9 mouse cellular contexts compared by ENCODE assay signal in genomic region chr11:119435880-119436872, GRCm38 (mm10). TPM values are rescaled to one million over a fixed set of nuclear protein-coding genes. Genes with fewer than 3 reads are reported as not detected.
DNase-seq lines count a peak whose midpoint lies in the region; ATAC-seq lines count a peak whose summit lies in the region.
"Had no signal": no experiment of that assay in that cellular context is flagged by ENCODE, and none has a peak within 500 bp of the region (broad histone marks: within the 10 kb centered on the region; RNA-seq: fewer than 3 reads in every experiment).

No protein-coding gene starts in this region.

- H3K4me3 ChIP-seq in hindbrain, embryonic 11.5 days (ENCODE audit: low read depth, low read length) = no peak overlapping the region
- H3K4me3 ChIP-seq in hindbrain, embryonic 12.5 days = no peak overlapping the region
- H3K4me3 ChIP-seq: heart, embryonic 13.5 days had no signal

- no peaks in the 10 kb centered on the region for H3K36me3 ChIP-seq in hindbrain, embryonic 11.5 days (ENCODE audit: control insufficient read depth, insufficient read depth, low read length)
- H3K36me3 ChIP-seq in hindbrain, embryonic 12.5 days = no peaks in the 10 kb centered on the region

- WGBS in hindbrain, embryonic 11.5 days = 84% methylated on average over 19 of the region's 19 CpGs
- WGBS in hindbrain, embryonic 12.5 days = 80% methylated on average over 19 of the region's 19 CpGs

- no peaks in the 10 kb centered on the region for H3K4me1 ChIP-seq in hindbrain, embryonic 11.5 days (replicated peaks; ENCODE audit: control insufficient read depth, insufficient read depth, low read length)
- no peaks in the 10 kb centered on the region for H3K4me1 ChIP-seq in hindbrain, embryonic 12.5 days
- H3K4me1 ChIP-seq: heart, embryonic 13.5 days had no signal

- no peaks in the 10 kb centered on the region for H3K9me3 ChIP-seq in hindbrain, embryonic 11.5 days (ENCODE audit: control insufficient read depth, low read length)
- no peaks in the 10 kb centered on the region for H3K9me3 ChIP-seq in hindbrain, embryonic 12.5 days (replicated peaks)
- H3K9me3 ChIP-seq: heart, embryonic 13.5 days had no signal

- no peak for ATAC-seq in hindbrain, embryonic 11.5 days (ENCODE audit: low FRiP score)
- ATAC-seq in hindbrain, embryonic 12.5 days (ENCODE audit: low FRiP score) = no peak
- no peak for ATAC-seq in erythroblast, adult 5-6 weeks (replicated peaks; ENCODE audit: low FRiP score, poor library complexity, severe bottlenecking)

- no peak overlapping the region for H3K27ac ChIP-seq in hindbrain, embryonic 11.5 days (ENCODE audit: low read depth, low read length)
- H3K27ac ChIP-seq in hindbrain, embryonic 12.5 days = no peak overlapping the region
- H3K27ac ChIP-seq: heart, embryonic 13.5 days had no signal

- peak; percentile 25 for DNase-seq in hindbrain, embryonic 11.5 days (ENCODE audit: low spot score)
- peak; percentile 94 for DNase-seq in A20 (ENCODE audit: low read depth, low spot score)
- peak; percentile 56 for DNase-seq in brain, adult 2 months (ENCODE audit: low read depth, low spot score)
- peak; percentile 8 to 18 for DNase-seq in left cerebral cortex, postnatal 25 days (ENCODE audit: low spot score in 2 of 2)
- peak; percentile 70 for DNase-seq in thymus, postnatal 0 days (ENCODE audit: low spot score)
- DNase-seq in urinary bladder, adult 18-20 months (ENCODE audit: low spot score in 2 of 2) = no peak

- intact Hi-C loops in left cerebral cortex, postnatal 25 days (cut with DNase I) = loop anchor here (5.0 kb wide), 2 partner anchors 34 to 129 kb away; partner anchors contain the start of gene Card14

- no peak overlapping the region for H3K9ac ChIP-seq in hindbrain, embryonic 11.5 days (ENCODE audit: low read depth, low read length)
- H3K9ac ChIP-seq in hindbrain, embryonic 12.5 days = no peak overlapping the region
- H3K9ac ChIP-seq: heart, embryonic 13.5 days had no signal

- no peak overlapping the region for H3K4me2 ChIP-seq in hindbrain, embryonic 11.5 days (replicated peaks; ENCODE audit: low read depth, low read length)
- no peak overlapping the region for H3K4me2 ChIP-seq in hindbrain, embryonic 12.5 days (replicated peaks)
- H3K4me2 ChIP-seq: heart, embryonic 13.5 days had no signal

- H3K27me3 ChIP-seq in hindbrain, embryonic 11.5 days (ENCODE audit: control insufficient read depth, insufficient read depth, low read length) = no peaks in the 10 kb centered on the region
- H3K27me3 ChIP-seq in hindbrain, embryonic 12.5 days = peaks cover 4% of the 10 kb centered on the region; the same call in 1 of the 2 replicates
- H3K27me3 ChIP-seq: heart, embryonic 13.5 days had no signal

RNA-seq across cellular contexts. Expression of gene Rnf213, which starts 43.3 kb away (rescaled TPM):
- polyA plus RNA-seq in hindbrain, embryonic 11.5 days (2014; fragmentation: Nextera tagmentation; extraction: Ambion mirVana) = 2.0 and 2.1 TPM in 2 replicates
- 1.5 and 2.3 TPM in 2 replicates for polyA plus RNA-seq in hindbrain, embryonic 12.5 days (2016; fragmentation: Nextera tagmentation; extraction: Ambion mirVana)
- 1 to 10 TPM; 2.2 to 2.6 TPM for total RNA-seq in left cerebral cortex, postnatal 25 days (2021)
- polyA plus RNA-seq in thymus, postnatal 0 days (2015; fragmentation: Nextera tagmentation; extraction: Ambion mirVana) = 18.7 and 20.2 TPM in 2 replicates
- total RNA-seq in erythroblast, adult 5-6 weeks (2015; ENCODE audit: low replicate concordance) = 90.7 and 93.4 TPM in 2 replicates
- total RNA-seq in erythroblast, adult 5-6 weeks (2017; ENCODE audit: low replicate concordance) = 77.5 and 79.4 TPM in 2 replicates

RNA-seq across cellular contexts. Expression of gene Endov, which starts 55.0 kb away (rescaled TPM):
- polyA plus RNA-seq in hindbrain, embryonic 11.5 days (2014; fragmentation: Nextera tagmentation; extraction: Ambion mirVana) = 13.6 and 14.8 TPM in 2 replicates
- polyA plus RNA-seq in hindbrain, embryonic 12.5 days (2016; fragmentation: Nextera tagmentation; extraction: Ambion mirVana) = 22.2 and 24.9 TPM in 2 replicates
- total RNA-seq in left cerebral cortex, postnatal 25 days (2021) = 10 to 100 TPM; 21.9 to 31.1 TPM
- polyA plus RNA-seq in thymus, postnatal 0 days (2015; fragmentation: Nextera tagmentation; extraction: Ambion mirVana) = 17.8 and 19.4 TPM in 2 replicates
- 2.9 and 3.1 TPM in 2 replicates for total RNA-seq in erythroblast, adult 5-6 weeks (2015; ENCODE audit: low replicate concordance)
- 3.8 and 4.8 TPM in 2 replicates for total RNA-seq in erythroblast, adult 5-6 weeks (2017; ENCODE audit: low replicate concordance)

Comparison
In these comparisons a context has a peak if more than half of its experiments do, and no peak if none do; other contexts are left out.
1. DNase-seq: peak in hindbrain, embryonic 11.5 days (single experiment), A20 (single experiment), brain, adult 2 months (single experiment), left cerebral cortex, postnatal 25 days (2 of 2) and thymus, postnatal 0 days (single experiment); none in urinary bladder, adult 18-20 months (0 of 2).